Mouse (Mus musculus): ENCODE measurements around the gene Ppp4r2. TPM values are rescaled to one million over a fixed set of nuclear protein-coding genes. Genes with fewer than 3 reads are reported as not detected.
"Not testable (repeated sequence)": the region's sequence is repeated elsewhere in the genome, so short reads cannot be mapped to it uniquely, and the experiment has no call there.

Gene Ppp4r2
- polyA plus RNA-seq, 1 experiment from 2014 or later: 8.0 TPM

DNA sequence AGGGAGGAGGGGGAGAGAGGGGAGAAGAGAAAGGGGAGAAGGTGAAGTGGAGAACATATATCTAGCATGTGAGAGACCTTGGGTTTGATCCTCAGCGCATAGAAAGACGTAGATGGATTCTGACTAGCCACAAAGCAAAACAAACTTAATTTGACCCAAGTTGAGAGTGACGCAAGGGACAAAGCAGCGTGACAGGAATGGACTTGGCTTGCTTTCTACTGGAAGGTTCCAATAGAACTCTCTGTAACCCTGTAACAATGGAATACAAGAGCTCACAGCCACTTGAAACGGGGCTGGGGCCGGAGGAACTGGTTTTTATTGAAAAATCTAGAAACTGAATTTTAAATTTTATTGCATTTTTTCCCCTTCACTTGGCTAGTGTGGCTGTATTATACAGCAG is 1.7 kb upstream of the Ppp4r2 start:
- H3K27me3 ChIP-seq: no peaks in the 10 kb centered on the region
- no peak overlapping the region for H3K4me3 ChIP-seq (replicated peaks)
- H3K4me1 ChIP-seq (replicated peaks): peaks cover 16% of the 10 kb centered on the region
- no peak overlapping the region for H3K9ac ChIP-seq
- H3K27ac ChIP-seq (replicated peaks): no peak overlapping the region
- no peak for ATAC-seq (ENCODE audit: insufficient read depth)
- no peaks in the 10 kb centered on the region for H3K9me3 ChIP-seq (replicated peaks)
- 82% methylated on average over 6 of the region's 6 CpGs for WGBS (ENCODE audit: insufficient replicate concordance)
- no peak overlapping the region for H3K4me2 ChIP-seq
- H3K36me3 ChIP-seq (replicated peaks): peaks cover 16% of the 10 kb centered on the region

DNA sequence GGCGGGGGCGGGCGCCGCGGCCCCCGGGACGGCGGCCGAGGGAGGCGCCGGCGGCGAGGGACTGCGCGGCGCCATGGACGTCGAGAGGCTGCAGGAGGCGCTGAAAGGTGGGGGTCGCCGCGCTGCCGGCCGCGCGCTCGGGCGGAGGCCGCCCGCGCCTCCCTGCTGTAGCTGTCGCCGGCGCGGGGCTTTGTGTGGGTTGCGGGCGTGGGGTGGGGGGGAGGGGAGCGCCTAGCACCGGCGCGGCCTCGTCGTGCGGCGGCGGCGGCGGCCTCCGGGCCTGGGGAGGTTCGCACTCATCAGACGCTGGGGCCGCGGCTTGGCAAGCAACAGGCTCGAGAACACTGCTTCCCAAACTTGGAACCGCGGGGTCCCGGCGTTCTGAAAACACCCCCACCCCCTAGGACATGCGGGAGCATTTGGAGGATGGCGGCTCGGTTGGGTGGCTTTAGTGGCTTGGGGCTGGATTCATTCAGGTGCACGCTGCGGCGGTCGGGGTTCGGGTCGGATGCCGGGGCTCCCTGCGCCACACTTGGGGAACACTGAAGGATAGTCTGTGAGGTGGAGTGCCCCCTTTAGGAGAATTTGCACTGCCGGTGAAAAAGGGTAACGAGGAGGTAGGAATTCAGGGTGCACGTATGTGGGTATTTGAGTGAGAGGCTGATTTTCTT is 524 bp downstream of the Ppp4r2 start:
- H3K27me3 ChIP-seq: no peaks in the 10 kb centered on the region
- H3K9ac ChIP-seq: peak overlapping the region; percentile 88
- H3K9me3 ChIP-seq (replicated peaks): no peaks in the 10 kb centered on the region
- H3K27ac ChIP-seq (replicated peaks): peak overlapping the region; percentile 83
- peaks cover 27% of the 10 kb centered on the region for H3K4me1 ChIP-seq (replicated peaks)
- peak overlapping the region; percentile 72 for H3K4me2 ChIP-seq
- WGBS (ENCODE audit: insufficient replicate concordance): under 1% methylated on average over 67 of the region's 72 CpGs
- H3K36me3 ChIP-seq (replicated peaks): peaks cover 37% of the 10 kb centered on the region
- ATAC-seq (ENCODE audit: insufficient read depth): peak; percentile 85
- peak overlapping the region; percentile 92 for H3K4me3 ChIP-seq (replicated peaks)

DNA sequence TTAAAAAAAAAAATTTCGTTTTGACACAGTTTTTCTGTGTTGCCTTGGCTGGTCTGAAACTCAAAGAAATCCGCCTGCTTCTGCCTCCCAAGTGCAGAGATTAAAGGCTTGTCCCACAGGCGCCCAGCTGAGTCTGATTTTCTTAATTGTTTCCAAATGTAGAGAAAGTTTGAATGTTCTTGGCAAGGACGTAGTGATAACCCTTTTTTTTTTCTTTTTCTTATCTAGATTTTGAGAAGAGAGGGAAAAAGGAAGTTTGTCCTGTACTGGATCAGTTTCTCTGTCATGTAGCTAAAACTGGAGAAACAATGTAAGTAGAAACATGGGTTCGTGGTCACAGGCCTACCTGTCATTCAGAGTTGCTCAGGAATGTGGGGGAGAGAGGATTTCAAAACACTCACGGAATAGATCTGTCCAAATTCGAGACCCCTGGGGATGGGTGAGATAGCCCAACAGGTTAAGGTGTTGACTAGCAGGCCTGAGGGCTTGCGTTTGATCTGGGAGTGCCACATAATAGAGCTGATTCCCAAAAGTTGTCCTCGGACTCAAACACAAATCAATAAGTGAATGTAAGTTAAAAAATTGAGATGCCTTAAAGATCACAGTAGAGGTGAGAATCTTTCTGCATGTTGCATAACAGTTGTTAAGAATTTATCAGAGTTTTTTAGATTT is 1.2 kb downstream of the Ppp4r2 start:
- Histone ChIP-seq H3K4me1 (replicated peaks) (peaks cover 30% of the 10 kb centered on the region), H3K9ac (peak overlapping the region; percentile 88), H3K4me3 (replicated peaks) (peak overlapping the region; percentile 92), H3K27ac (replicated peaks) (0 out of 2 replicates have a peak overlapping the region, but pooled peaks have one; percentile 83), H3K4me2 (peak overlapping the region; percentile 72), H3K36me3 (replicated peaks) (peaks cover 42% of the 10 kb centered on the region), H3K9me3 (replicated peaks) (no peaks in the 10 kb centered on the region), H3K27me3 (no peaks in the 10 kb centered on the region)
- 23% methylated on average over 9 of the region's 9 CpGs for WGBS (ENCODE audit: insufficient replicate concordance)
- no peak for ATAC-seq (ENCODE audit: insufficient read depth)

DNA sequence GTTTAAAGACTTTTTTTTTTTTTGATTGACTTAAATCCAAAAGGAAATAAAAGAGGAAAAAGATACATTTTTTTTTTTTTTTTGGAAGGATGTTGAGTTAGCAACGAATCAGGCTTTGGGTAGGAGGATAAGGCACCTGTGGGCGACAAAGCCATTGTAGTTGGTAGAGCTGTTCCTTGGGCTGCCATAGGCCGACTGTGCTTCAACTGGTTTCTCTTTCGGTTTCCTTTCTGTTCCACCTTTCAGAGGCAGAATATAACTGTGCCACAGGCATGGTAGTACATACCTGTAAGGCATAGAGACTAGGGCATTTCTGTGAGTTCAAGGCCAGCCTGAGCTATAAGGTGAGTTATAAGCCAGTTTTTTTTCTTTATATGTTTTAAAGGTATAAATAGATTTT is 11.6 kb downstream of the Ppp4r2 start:
- Histone ChIP-seq H3K27ac (replicated peaks) (no peak overlapping the region), H3K4me3 (replicated peaks) (no peak overlapping the region), H3K27me3 (no peaks in the 10 kb centered on the region), H3K36me3 (replicated peaks) (peaks cover 60% of the 10 kb centered on the region), H3K9me3 (replicated peaks) (no peaks in the 10 kb centered on the region), H3K9ac (no peak overlapping the region), H3K4me1 (replicated peaks) (peaks cover 16% of the 10 kb centered on the region; the same call in 1 of the 2 replicates), H3K4me2 (no peak overlapping the region)
- no peak for ATAC-seq (ENCODE audit: insufficient read depth)
- WGBS (ENCODE audit: insufficient replicate concordance): 78% methylated on average over 4 of the region's 4 CpGs

DNA sequence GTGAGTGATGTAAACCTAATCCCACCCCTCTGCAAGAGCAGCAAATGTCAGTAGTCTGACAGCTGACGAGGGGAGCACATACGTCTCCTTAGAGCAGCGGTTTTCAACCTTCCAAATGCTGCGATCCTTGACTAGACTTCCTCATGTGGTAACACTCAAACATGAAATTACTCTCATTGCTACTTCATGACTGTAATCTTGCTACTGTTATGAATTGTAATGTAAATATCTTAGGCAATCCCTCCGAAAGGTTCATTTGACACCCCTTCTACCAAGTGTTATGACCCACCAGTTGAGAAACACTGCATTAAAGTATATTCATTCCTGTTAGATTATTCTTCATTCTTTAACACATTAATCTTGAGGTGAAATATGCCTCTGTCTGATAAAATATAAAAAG is 13.8 kb downstream of the Ppp4r2 start:
- no peak for ATAC-seq (ENCODE audit: insufficient read depth)
- 79% methylated on average over 5 of the region's 5 CpGs for WGBS (ENCODE audit: insufficient replicate concordance)
- H3K36me3 ChIP-seq (replicated peaks): peaks cover 51% of the 10 kb centered on the region

DNA sequence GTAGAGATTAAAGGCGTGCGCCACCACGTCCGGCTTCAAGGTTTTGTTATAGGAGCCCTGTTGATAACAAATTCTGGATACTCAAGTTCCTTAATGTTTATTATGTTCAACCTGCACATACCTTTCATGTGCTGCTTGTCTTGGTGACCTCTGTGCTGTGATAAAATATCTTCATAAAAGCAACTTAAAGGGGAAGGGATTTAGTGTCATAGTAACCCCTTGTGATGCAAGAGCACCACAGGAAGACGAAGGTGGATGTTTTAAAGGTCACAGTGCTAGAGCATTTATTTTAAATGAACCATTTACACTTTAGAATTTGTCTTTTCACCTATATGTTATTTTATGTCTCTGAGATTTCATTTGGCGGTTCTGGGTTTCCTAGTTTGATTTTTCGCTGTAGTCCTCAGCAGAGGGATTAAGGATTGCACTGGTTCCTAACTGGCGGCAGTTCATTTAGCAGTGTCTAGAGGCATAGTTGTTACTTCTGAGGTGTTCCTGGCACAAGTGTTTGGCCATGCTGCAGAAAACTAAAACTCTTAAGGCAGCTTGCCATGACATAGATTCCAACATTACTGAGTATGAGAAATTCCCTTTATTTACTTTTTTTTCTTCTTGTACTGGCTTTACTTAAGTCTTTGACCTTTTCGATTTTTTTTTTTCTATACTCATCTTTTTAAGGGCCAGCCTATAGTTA is 15.4 kb downstream of the Ppp4r2 start:
- H3K4me3 ChIP-seq (replicated peaks): no peak overlapping the region
- H3K27ac ChIP-seq (replicated peaks): no peak overlapping the region
- no peaks in the 10 kb centered on the region for H3K9me3 ChIP-seq (replicated peaks)
- no peak overlapping the region for H3K4me2 ChIP-seq
- H3K4me1 ChIP-seq (replicated peaks): peaks cover 35% of the 10 kb centered on the region
- H3K36me3 ChIP-seq (replicated peaks): peaks cover 43% of the 10 kb centered on the region
- WGBS (ENCODE audit: insufficient replicate concordance): 82% methylated on average over 9 of the region's 9 CpGs
- ATAC-seq (ENCODE audit: insufficient read depth): no peak
- H3K27me3 ChIP-seq: no peaks in the 10 kb centered on the region
- no peak overlapping the region for H3K9ac ChIP-seq

More for the DNA sequence above, 13.8 kb downstream of the Ppp4r2 start:
- H3K27ac ChIP-seq (replicated peaks): no peak overlapping the region
- no peaks in the 10 kb centered on the region for H3K27me3 ChIP-seq
- no peaks in the 10 kb centered on the region for H3K9me3 ChIP-seq (replicated peaks)
- peaks cover 35% of the 10 kb centered on the region for H3K4me1 ChIP-seq (replicated peaks)
- H3K9ac ChIP-seq: no peak overlapping the region
- no peak overlapping the region for H3K4me3 ChIP-seq (replicated peaks)
- no peak overlapping the region for H3K4me2 ChIP-seq

DNA sequence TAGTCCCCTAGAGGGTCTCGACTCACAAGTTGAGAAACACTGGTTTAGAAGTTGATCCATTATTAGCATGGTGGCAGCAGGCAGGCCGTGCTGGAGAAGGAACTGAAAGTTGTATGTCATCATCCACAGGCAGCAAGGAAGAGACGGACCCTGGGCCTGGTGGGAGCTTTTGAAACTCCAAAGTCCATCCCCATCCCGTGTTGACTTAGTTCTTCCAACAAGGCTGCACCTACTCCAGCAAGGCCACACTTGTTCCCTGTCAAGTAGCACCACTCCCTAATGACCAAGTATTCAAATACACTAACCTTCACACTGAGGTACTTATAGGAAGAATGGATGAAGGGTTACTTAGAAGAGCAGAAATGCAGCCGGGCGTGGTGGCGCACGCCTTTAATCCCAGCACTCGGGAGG is 17.3 kb downstream of the Ppp4r2 start:
- peak; percentile 28 for ATAC-seq (ENCODE audit: insufficient read depth)
- Histone ChIP-seq H3K4me1 (replicated peaks) (peaks cover 35% of the 10 kb centered on the region), H3K9ac (no peak overlapping the region), H3K27ac (replicated peaks) (no peak overlapping the region), H3K9me3 (replicated peaks) (no peaks in the 10 kb centered on the region), H3K36me3 (replicated peaks) (peaks cover 46% of the 10 kb centered on the region), H3K4me3 (replicated peaks) (no peak overlapping the region), H3K4me2 (no peak overlapping the region), H3K27me3 (no peaks in the 10 kb centered on the region)
- WGBS (ENCODE audit: insufficient replicate concordance): 67% methylated on average over 9 of the region's 9 CpGs

DNA sequence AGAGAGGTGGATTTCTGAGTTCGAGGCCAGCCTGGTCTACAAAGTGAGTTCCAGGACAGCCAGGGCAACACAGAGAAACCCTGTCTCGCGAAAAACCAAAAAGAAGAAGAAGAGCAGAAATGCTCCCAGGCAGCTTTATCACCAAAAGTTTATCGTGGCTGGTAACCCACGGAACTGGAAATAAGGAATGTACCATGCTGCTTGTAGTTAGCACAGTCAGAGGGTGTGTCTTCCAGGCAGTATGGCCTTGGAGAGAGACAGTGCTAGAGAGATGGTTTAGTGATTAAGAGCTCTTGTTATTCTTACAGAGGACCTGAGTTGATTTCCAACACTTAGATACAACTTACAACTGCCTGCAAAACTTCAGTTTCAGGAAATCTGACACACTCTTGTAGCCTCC is 17.7 kb downstream of the Ppp4r2 start:
- WGBS (ENCODE audit: insufficient replicate concordance): 37% methylated on average over 5 of the region's 5 CpGs
- Histone ChIP-seq H3K4me2 (no peak overlapping the region), H3K9ac (no peak overlapping the region), H3K27me3 (no peaks in the 10 kb centered on the region), H3K4me3 (replicated peaks) (no peak overlapping the region), H3K36me3 (replicated peaks) (peaks cover 44% of the 10 kb centered on the region), H3K27ac (replicated peaks) (0 out of 2 replicates have a peak overlapping the region, but pooled peaks have one; percentile 14), H3K4me1 (replicated peaks) (peaks cover 35% of the 10 kb centered on the region), H3K9me3 (replicated peaks) (no peaks in the 10 kb centered on the region)
- no peak for ATAC-seq (ENCODE audit: insufficient read depth)

DNA sequence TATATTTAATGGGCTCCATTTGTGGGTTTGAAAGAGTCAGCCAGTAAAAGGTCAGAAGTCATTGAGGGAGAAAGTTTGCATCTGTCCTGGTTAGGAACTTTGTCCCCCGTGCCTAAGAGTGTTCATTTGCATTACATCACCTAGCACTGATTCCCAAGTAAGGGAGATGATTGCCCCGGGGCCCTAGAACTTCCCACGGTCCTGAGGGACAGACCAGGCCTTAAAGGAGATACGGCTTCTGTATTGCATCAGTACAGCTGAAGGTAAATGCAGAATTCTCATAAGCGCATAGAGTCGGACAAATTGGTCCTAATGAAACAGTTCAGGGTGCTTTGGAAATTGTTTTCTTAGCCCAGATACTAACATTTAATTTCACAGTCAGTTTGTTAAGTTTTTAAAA is 31.9 kb downstream of the Ppp4r2 start:
- Histone ChIP-seq H3K9ac (no peak overlapping the region), H3K27me3 (no peaks in the 10 kb centered on the region), H3K4me3 (replicated peaks) (no peak overlapping the region), H3K36me3 (replicated peaks) (peaks cover 43% of the 10 kb centered on the region), H3K4me2 (no peak overlapping the region), H3K9me3 (replicated peaks) (no peaks in the 10 kb centered on the region), H3K27ac (replicated peaks) (no peak overlapping the region), H3K4me1 (replicated peaks) (no peaks in the 10 kb centered on the region)
- no peak for ATAC-seq (ENCODE audit: insufficient read depth)
- 81% methylated on average over 6 of the region's 6 CpGs for WGBS (ENCODE audit: insufficient replicate concordance)

DNA sequence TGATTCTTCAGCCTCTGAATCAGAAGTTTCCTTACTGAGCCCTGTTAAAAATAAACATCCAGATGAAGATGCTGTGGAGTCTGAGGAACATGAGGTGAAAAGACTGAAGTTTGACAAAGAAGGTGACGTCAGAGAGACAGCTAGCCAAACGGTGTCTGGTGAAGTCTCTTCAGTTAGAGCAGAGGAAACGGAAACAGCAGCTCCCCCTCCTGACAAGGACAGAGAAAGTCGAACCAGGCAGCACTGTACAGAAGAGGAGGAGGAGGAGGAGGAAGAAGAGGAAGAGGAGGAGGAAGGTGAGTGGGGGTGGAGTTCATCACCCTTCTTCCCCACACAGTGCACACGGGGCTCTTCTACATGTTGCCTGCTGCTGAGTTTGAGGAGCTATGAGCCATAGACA is 32.4 kb downstream of the Ppp4r2 start:
- WGBS (ENCODE audit: insufficient replicate concordance): 58% methylated on average over 1 of the region's 5 CpGs
- H3K36me3 ChIP-seq (replicated peaks): peaks cover 43% of the 10 kb centered on the region
- not testable (repeated sequence) for H3K4me2 ChIP-seq; H3K9me3 ChIP-seq (replicated peaks); ATAC-seq (ENCODE audit: insufficient read depth); H3K4me1 ChIP-seq (replicated peaks); H3K27ac ChIP-seq (replicated peaks); H3K9ac ChIP-seq; H3K27me3 ChIP-seq; H3K4me3 ChIP-seq (replicated peaks)

DNA sequence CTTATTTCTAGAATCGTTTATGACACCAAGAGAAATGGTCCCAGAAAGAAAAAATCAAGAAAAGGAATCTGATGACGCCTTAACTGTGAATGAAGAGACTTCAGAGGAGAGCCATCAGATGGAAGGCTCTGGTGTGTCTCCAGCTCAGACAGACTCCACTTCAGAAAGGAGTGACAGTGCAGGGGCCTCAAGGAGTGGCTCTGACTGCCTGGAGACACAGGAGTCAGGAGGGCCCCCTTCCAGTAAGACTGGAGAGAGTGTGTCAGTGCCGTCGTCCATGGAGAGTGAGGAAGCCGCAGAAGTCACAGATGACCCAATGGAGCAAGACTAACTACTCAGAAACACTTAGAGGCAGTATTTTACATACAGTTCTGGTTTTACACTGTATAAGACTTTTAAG is 32.8 kb downstream of the Ppp4r2 start:
- not testable (repeated sequence) for H3K27ac ChIP-seq (replicated peaks); H3K27me3 ChIP-seq; H3K9ac ChIP-seq; H3K4me2 ChIP-seq; H3K4me3 ChIP-seq (replicated peaks); ATAC-seq (ENCODE audit: insufficient read depth); H3K4me1 ChIP-seq (replicated peaks); H3K9me3 ChIP-seq (replicated peaks)
- peaks cover 41% of the 10 kb centered on the region for H3K36me3 ChIP-seq (replicated peaks)
- 84% methylated on average over 5 of the region's 5 CpGs for WGBS (ENCODE audit: insufficient replicate concordance)

Measured in liver, embryonic 15.5 days (tissue).